Mouse (Mus musculus) midbrain, postnatal 0 days (tissue): ENCODE data around the gene Prdm16. TPM values are rescaled to one million over a fixed set of nuclear protein-coding genes. Genes with fewer than 3 reads are reported as not detected.
A peak's percentile ranks its signal among the peaks of the same experiment; 100 is the strongest.

Experiments used
- ATAC-seq: fragments of 200-750 bp; cut with Nextera tagmentation; 2 replicates; pipeline ENCODE4 v1.8.0; 2017; ENCODE audit warnings: moderate number of reproducible peaks, mild to moderate bottlenecking, moderate TSS enrichment, moderate library complexity; ENCODE audit not compliant: low FRiP score
- DNase-seq: peaks from one replicate; pipeline ENCODE4 v3.0.0-alpha.2; 2015; ENCODE audit warnings: low spot score
- H3K27ac ChIP-seq: fragments of 300-500 bp; sonication (generic); 2 replicates; pipeline ENCODE4 v1.5.1; 2014; ENCODE audit warnings: low read depth, mild to moderate bottlenecking, low read length, mixed read lengths
- H3K27me3 ChIP-seq: fragments of 300-500 bp; sonication (generic); 2 replicates; pipeline ENCODE4 v1.6.1; 2014; ENCODE audit warnings: low read length, control low read depth, mixed read lengths; ENCODE audit not compliant: insufficient read depth
- H3K36me3 ChIP-seq: fragments of 300-500 bp; sonication (generic); 2 replicates; pipeline ENCODE4 v1.6.1; 2014; ENCODE audit warnings: low read length, control low read depth, mixed read lengths; ENCODE audit not compliant: insufficient read depth
- H3K4me1 ChIP-seq: fragments of 300-500 bp; sonication (generic); 2 replicates; pipeline ENCODE4 v1.6.1; 2014; ENCODE audit warnings: mild to moderate bottlenecking, control low read depth, antibody characterized with exemption, low read length, mixed read lengths; ENCODE audit not compliant: insufficient read depth
- H3K4me2 ChIP-seq: fragments of 300-500 bp; sonication (generic); 2 replicates; pipeline ENCODE4 v1.6.1; 2014; ENCODE audit warnings: low read depth, mild to moderate bottlenecking, low read length, mixed read lengths; ENCODE audit not compliant: poor library complexity, severe bottlenecking
- H3K4me3 ChIP-seq: fragments of 300-500 bp; sonication (generic); 2 replicates; pipeline ENCODE4 v1.5.1; 2014; ENCODE audit warnings: low read depth, mild to moderate bottlenecking, low read length, moderate library complexity
- H3K9ac ChIP-seq: fragments of 300-500 bp; sonication (generic); replicated peaks from 2 replicates; pipeline ENCODE4 v1.6.1; 2014; ENCODE audit warnings: mild to moderate bottlenecking, low read length, moderate library complexity, mixed read lengths; ENCODE audit not compliant: poor library complexity, severe bottlenecking
- H3K9me3 ChIP-seq: fragments of 300-500 bp; sonication (generic); 2 replicates; pipeline ENCODE4 v1.6.1; 2016; ENCODE audit warnings: low read length, control low read depth
- CTCF ChIP-seq: IDR thresholded peaks from 2 replicates; pipeline ENCODE4 v1.5.1; 2016; ENCODE audit warnings: antibody characterized with exemption, mild to moderate bottlenecking
- WGBS: fragments of 180-500 bp; shearing (Covaris S2); extraction: QIAGEN DNeasy Blood & Tissue Kit; methylation state at CpG from one replicate; pipeline ENCODE4 v1.1.7; 2014; 5-methylcytosine and 5-hydroxymethylcytosine counted together
- polyA plus RNA-seq: library from polyadenylated mRNA; unstranded; fragments of >200 nt; fragmentation: Nextera tagmentation; extraction: Ambion mirVana; gene quantifications from 2 replicates; pipeline ENCODE4 v1.2.1, GENCODE M21; 2015
- total RNA-seq: library from RNA; depleted of rRNA; stranded (reverse); fragments of >200 nt; gene quantifications from 2 replicates; pipeline ENCODE4 v1.2.3, GENCODE M21; 2014

Prdm16 gene
- total and polyA plus RNA-seq, 2 experiments from 2014 or later: 9.3 to 10.7 TPM

DNA sequence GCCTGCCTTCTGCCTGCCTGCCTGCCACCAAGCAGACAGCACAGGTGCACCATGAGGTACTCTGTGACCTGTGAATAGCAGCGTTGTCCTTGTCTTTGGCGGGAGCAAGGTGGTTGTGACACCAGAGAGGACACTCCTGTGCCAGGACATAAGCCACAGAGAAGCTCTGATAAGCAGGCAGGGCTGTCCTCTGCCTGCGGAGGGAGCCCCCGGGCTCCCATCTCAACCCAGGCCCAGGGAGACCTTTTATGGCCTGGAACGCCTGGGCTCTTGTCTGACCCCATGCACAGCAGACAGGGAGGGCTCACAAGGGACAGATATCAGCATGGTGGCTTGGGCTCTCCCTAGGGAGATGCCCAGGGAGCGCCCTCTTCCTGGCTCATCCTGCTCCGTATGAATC lies 118.7 kb downstream of the Prdm16 start:
- H3K4me1 ChIP-seq: no peaks in the 10 kb centered on the region; the same call in 1 of the 2 replicates
- peaks cover 9% of the 10 kb centered on the region; the same call in 1 of the 2 replicates for H3K27me3 ChIP-seq
- DNase-seq (no peak), ATAC-seq (no peak)
- no peak overlapping the region for H3K27ac ChIP-seq
- H3K4me3 ChIP-seq: no peak overlapping the region
- 86% methylated on average over 7 of the region's 7 CpGs for WGBS
- no peak overlapping the region for H3K4me2 ChIP-seq
- no peaks in the 10 kb centered on the region for H3K9me3 ChIP-seq
- no peak overlapping the region for H3K9ac ChIP-seq
- no peak for TF ChIP-seq CTCF
- H3K36me3 ChIP-seq: no peaks in the 10 kb centered on the region

DNA sequence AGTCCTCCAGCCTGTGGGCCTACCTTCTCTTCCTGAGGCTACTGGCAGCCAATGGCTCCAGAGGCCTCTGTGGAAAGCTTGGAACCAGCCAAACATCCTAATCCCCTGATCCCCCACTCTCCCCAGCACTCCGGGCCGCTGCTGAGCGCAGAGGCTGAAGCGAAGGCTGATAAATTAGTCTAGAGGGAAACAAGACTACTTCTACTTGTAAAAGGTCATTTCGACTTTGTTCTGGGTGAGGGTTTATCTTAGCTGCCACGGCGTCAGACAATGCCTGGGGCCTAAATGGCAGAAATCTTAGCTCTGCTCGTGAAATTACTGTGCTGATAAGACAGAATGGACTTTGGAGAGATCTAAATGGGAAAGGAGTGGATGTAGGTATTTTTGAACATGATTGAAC lies 120.2 kb downstream of the Prdm16 start:
- TF ChIP-seq CTCF: no peak
- no peaks in the 10 kb centered on the region; the same call in 1 of the 2 replicates for H3K4me1 ChIP-seq
- WGBS: 37% methylated on average over 8 of the region's 8 CpGs
- no peak overlapping the region for H3K4me3 ChIP-seq
- DNase-seq (no peak), ATAC-seq (no peak)
- H3K27me3 ChIP-seq: peaks cover 9% of the 10 kb centered on the region; the same call in 1 of the 2 replicates
- H3K9me3 ChIP-seq: no peaks in the 10 kb centered on the region
- H3K27ac ChIP-seq: no peak overlapping the region
- H3K36me3 ChIP-seq: no peaks in the 10 kb centered on the region
- no peak overlapping the region for H3K4me2 ChIP-seq
- no peak overlapping the region for H3K9ac ChIP-seq

- Histone ChIP-seq H3K4me1 (no peaks in the 10 kb centered on the region), H3K36me3 (no peaks in the 10 kb centered on the region), H3K27me3 (peaks cover 9% of the 10 kb centered on the region), H3K9me3 (no peaks in the 10 kb centered on the region), H3K27ac (no peak overlapping the region), H3K4me2 (no peak overlapping the region), H3K4me3 (no peak overlapping the region), H3K9ac (no peak overlapping the region)
- DNase-seq (no peak), ATAC-seq (no peak)
- TF ChIP-seq CTCF: no peak
- WGBS: 66% methylated on average over 2 of the region's 2 CpGs
Observed at GRCm38 (mm10) chr4:154513664-154514063, 123.0 kb downstream of the Prdm16 start.

DNA sequence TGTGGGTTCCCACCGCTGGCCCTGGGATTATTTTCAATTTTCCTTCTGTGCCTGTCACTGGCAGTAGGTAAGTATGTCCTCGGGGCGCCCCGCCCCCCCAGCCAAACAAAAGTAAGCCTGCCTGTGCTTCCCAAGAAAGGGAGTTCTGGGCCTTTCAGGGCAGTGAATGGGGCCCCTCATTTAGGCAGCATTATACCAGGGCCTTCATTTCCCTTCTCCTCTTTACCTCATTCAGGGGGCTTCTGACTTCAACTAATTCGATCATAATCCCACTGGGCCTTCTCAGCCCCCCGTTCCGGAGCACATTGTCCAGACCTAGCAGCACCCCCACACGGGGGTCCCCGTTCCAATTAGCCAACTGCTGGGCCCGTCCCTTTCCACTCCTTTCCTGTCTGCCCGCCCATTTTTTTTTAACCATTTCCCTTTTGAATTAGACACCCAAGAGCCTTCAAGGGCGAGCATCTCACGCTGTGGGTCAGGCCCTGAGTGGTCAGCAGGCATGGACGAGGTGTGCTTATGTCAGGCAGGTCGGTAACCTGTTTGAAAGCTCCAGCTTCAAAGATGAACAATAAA lies 124.1 kb downstream of the Prdm16 start:
- Histone ChIP-seq H3K27me3 (peaks cover 9% of the 10 kb centered on the region), H3K9ac (no peak overlapping the region), H3K27ac (no peak overlapping the region), H3K36me3 (no peaks in the 10 kb centered on the region), H3K9me3 (no peaks in the 10 kb centered on the region), H3K4me3 (no peak overlapping the region), H3K4me2 (no peak overlapping the region), H3K4me1 (no peaks in the 10 kb centered on the region)
- DNase-seq (no peak), ATAC-seq (no peak)
- no peak for TF ChIP-seq CTCF
- 21% methylated on average over 14 of the region's 15 CpGs for WGBS

DNA sequence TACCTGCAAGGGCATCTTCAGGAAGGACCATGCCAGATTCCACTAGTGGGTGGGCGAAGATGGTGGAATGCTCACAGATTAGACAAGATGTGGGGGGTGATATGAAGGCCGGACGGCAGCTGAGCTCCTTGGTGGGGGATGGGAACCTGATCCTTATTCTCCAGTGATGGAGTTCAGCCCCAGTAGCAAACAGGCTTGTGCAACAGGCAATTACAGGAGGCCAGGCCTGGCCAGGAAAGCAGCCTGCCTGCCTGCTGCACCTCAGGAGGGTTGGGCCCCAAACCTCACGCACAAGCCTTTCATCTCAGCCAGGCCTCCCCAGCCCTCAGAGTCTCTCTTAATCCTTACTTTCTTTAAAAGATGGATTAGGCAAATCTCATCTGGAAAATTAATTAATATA lies 124.9 kb downstream of the Prdm16 start:
- 47% methylated on average over 4 of the region's 4 CpGs for whole genome bisulfite sequencing
- no peaks in the 10 kb centered on the region for H3K36me3 ChIP-seq
- DNase-seq: no peak
- no peaks in the 10 kb centered on the region for H3K9me3 ChIP-seq
- H3K9ac ChIP-seq: no peak overlapping the region
- TF ChIP-seq CTCF: no peak
- H3K4me3 ChIP-seq: no peak overlapping the region
- H3K4me1 ChIP-seq: peaks cover 4% of the 10 kb centered on the region; the same call in 1 of the 2 replicates
- no peak for ATAC-seq
- no peak overlapping the region for H3K4me2 ChIP-seq
- peaks cover 9% of the 10 kb centered on the region for H3K27me3 ChIP-seq
- H3K27ac ChIP-seq: no peak overlapping the region

DNA sequence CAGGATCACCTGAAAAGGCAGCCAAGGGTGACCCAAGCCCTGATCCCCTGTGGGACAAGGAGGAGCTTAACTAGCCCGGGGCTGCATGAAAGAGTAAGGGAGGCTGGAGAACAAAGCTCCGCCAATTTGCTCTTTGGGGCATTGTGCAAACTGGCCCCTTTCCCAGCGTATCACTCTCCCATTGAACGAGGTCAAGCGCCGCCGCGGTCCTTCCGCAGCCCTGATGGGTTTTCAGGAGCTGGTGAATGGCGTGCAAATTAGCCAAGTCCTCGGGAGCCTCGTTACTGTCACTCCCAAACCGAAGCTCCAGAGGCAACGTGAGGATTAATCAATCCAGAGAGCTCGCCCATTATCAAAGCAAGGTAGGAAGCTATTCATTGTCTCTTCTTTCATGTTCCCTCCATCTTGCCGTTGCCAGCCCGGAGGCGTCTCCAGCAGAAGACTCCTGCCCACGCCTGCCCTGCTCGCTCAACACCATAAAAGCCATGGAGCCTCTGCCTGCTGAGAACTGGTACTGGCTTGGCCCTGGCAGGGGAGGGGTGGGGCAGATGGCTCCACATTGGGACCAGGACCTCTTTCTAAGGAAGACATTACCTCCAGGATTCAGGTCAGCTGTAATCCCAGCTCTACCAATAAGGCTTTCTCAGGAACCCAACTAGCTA lies 129.8 kb downstream of the Prdm16 start:
- Histone ChIP-seq H3K4me1 (peaks cover 8% of the 10 kb centered on the region; the same call in 1 of the 2 replicates), H3K36me3 (no peaks in the 10 kb centered on the region), H3K4me2 (peak overlapping the region; percentile 28; the same call in 1 of the 2 replicates), H3K9me3 (no peaks in the 10 kb centered on the region), H3K27ac (no peak overlapping the region), H3K27me3 (peaks cover 11% of the 10 kb centered on the region; the same call in 1 of the 2 replicates), H3K4me3 (no peak overlapping the region), H3K9ac (no peak overlapping the region)
- 4% methylated on average over 20 of the region's 20 CpGs for WGBS
- no peak for ATAC-seq
- TF ChIP-seq CTCF: no peak
- DNase-seq: peak; percentile 63
